ENCODE assay signal across 8 mouse cellular contexts in the genomic region with DNA sequence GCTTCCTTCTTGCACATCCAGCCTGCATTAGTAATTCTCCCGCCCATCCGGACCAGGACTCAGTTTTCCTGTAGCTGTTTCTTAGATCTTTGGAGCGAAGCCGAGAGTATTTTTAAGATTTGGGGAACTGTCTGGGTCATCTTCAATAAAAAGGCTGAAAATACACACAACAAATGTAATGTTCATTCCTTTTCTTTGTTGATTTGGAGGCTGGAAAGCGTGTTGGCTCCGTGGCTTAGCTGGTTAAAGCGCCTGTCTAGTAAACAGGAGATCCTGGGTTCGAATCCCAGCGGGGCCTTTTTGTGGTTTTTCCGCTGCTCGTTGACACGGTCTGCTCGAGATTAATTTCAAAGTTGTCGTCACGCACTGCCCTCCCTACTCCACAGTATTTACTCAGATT. TPM values are rescaled to one million over a fixed set of nuclear protein-coding genes. Genes with fewer than 3 reads are reported as not detected.
DNase-seq lines count a peak whose midpoint lies in the region; ATAC-seq and TF ChIP-seq lines count a peak whose summit lies in the region.

No protein-coding gene starts in this region.

- no peaks in the 10 kb centered on the region for H3K9me3 ChIP-seq in CH12.LX (replicated peaks; ENCODE audit: low read length)
- no peaks in the 10 kb centered on the region for H3K9me3 ChIP-seq in forebrain, embryonic 11.5 days (ENCODE audit: control insufficient read depth, low read length)
- H3K9me3 ChIP-seq in heart, postnatal 0 days (replicated peaks; ENCODE audit: control insufficient read depth, low read length): no peaks in the 10 kb centered on the region
- no peaks in the 10 kb centered on the region for H3K9me3 ChIP-seq in liver, embryonic 15.5 days (replicated peaks)
- H3K9me3 ChIP-seq in neural tube, embryonic 11.5 days (ENCODE audit: control insufficient read depth, low read length): no peaks in the 10 kb centered on the region
- no peaks in the 10 kb centered on the region for H3K9me3 ChIP-seq in stomach, postnatal 0 days (ENCODE audit: control insufficient read depth, low read length)

- under 1% methylated on average over 15 of the region's 15 CpGs for WGBS in forebrain, embryonic 11.5 days
- under 1% methylated on average over 15 of the region's 15 CpGs for WGBS in heart, postnatal 0 days
- WGBS in liver, embryonic 15.5 days (ENCODE audit: insufficient replicate concordance): under 1% methylated on average over 15 of the region's 15 CpGs
- 0% methylated on average over 15 of the region's 15 CpGs for WGBS in neural tube, embryonic 11.5 days
- WGBS in stomach, postnatal 0 days: under 1% methylated on average over 15 of the region's 15 CpGs

- H3K4me3 ChIP-seq in CH12.LX (replicated peaks in 1 of 3; ENCODE audit: low read depth in 2 of 3, low read length in 2 of 3, poor library complexity in 1 of 3): peak overlapping the region; percentile 54 to 65 (median 58)
- peak overlapping the region; percentile 59 for H3K4me3 ChIP-seq in forebrain, embryonic 11.5 days (ENCODE audit: low read depth, low read length)
- peak overlapping the region; percentile 59 for H3K4me3 ChIP-seq in heart, postnatal 0 days (ENCODE audit: low read depth, low read length)
- H3K4me3 ChIP-seq in liver, embryonic 15.5 days (replicated peaks): peak overlapping the region; percentile 65
- H3K4me3 ChIP-seq in neural tube, embryonic 11.5 days (ENCODE audit: low read depth, low read length): peak overlapping the region; percentile 46
- H3K4me3 ChIP-seq in stomach, postnatal 0 days (ENCODE audit: low read depth, low read length): peak overlapping the region; percentile 46

- no peak for TF ChIP-seq POLR2A in CH12.LX (IDR thresholded peaks at IDR 0.05; ENCODE audit: low read depth, low read length)

- TF ChIP-seq RAD21 in CH12.LX (IDR thresholded peaks at IDR 0.05; ENCODE audit: low read depth, low read length): no peak

- peak overlapping the region; percentile 99 for H3K4me2 ChIP-seq in CH12.LX (ENCODE audit: insufficient read depth, low read depth, poor library complexity, severe bottlenecking)
- peak overlapping the region; percentile 58 for H3K4me2 ChIP-seq in forebrain, embryonic 11.5 days (ENCODE audit: low read depth, low read length, severe bottlenecking)
- H3K4me2 ChIP-seq in heart, postnatal 0 days (ENCODE audit: low read depth, low read length): peak overlapping the region; percentile 86
- H3K4me2 ChIP-seq in liver, embryonic 15.5 days: peak overlapping the region; percentile 78
- peak overlapping the region; percentile 69 for H3K4me2 ChIP-seq in neural tube, embryonic 11.5 days (ENCODE audit: low read depth)
- peak overlapping the region; percentile 70 for H3K4me2 ChIP-seq in stomach, postnatal 0 days (replicated peaks; ENCODE audit: low read depth)

- H3K4me1 ChIP-seq in CH12.LX (ENCODE audit: control insufficient read depth in 1 of 2, insufficient read depth in 2 of 2): peaks cover 0 to 21% of the 10 kb centered on the region in 2 experiments; a peak in 2 of 4 replicates
- H3K4me1 ChIP-seq in forebrain, embryonic 11.5 days (replicated peaks; ENCODE audit: control insufficient read depth, insufficient read depth, low read length): no peaks in the 10 kb centered on the region
- no peaks in the 10 kb centered on the region for H3K4me1 ChIP-seq in heart, postnatal 0 days (ENCODE audit: control insufficient read depth, insufficient read depth)
- H3K4me1 ChIP-seq in liver, embryonic 15.5 days (replicated peaks): peaks cover 29% of the 10 kb centered on the region
- no peaks in the 10 kb centered on the region for H3K4me1 ChIP-seq in neural tube, embryonic 11.5 days (ENCODE audit: control insufficient read depth, insufficient read depth, low read length)
- no peaks in the 10 kb centered on the region for H3K4me1 ChIP-seq in stomach, postnatal 0 days (replicated peaks; ENCODE audit: control insufficient read depth, insufficient read depth)

- H3K79me2 ChIP-seq in CH12.LX (replicated peaks; ENCODE audit: control insufficient read depth, extremely low read depth, insufficient read depth, poor library complexity, severe bottlenecking): no peaks in the 10 kb centered on the region

- H3K36me3 ChIP-seq in CH12.LX (replicated peaks in 1 of 2; ENCODE audit: control insufficient read depth in 1 of 2, insufficient read depth in 1 of 2, low read length in 1 of 2): no peaks in the 10 kb centered on the region
- no peaks in the 10 kb centered on the region for H3K36me3 ChIP-seq in forebrain, embryonic 11.5 days (ENCODE audit: control insufficient read depth, insufficient read depth, low read length)
- no peaks in the 10 kb centered on the region for H3K36me3 ChIP-seq in heart, postnatal 0 days (replicated peaks; ENCODE audit: control insufficient read depth, insufficient read depth, low read length)
- no peaks in the 10 kb centered on the region for H3K36me3 ChIP-seq in liver, embryonic 15.5 days (replicated peaks)
- no peaks in the 10 kb centered on the region for H3K36me3 ChIP-seq in neural tube, embryonic 11.5 days (ENCODE audit: control insufficient read depth, insufficient read depth, low read length)
- no peaks in the 10 kb centered on the region for H3K36me3 ChIP-seq in stomach, postnatal 0 days (ENCODE audit: control insufficient read depth, insufficient read depth, low read length)

- DNase-seq in CH12.LX (ENCODE audit: extremely low read depth): peak; percentile 95
- DNase-seq in c-Kit-negative CD71-positive TER-119-positive erythroid progenitor cells, embryonic 14.5 days (ENCODE audit: low read depth, low spot score): peak; percentile 89
- peak; percentile 94 for DNase-seq in forebrain, embryonic 11.5 days (ENCODE audit: low spot score)
- peak; percentile 63 for DNase-seq in heart, postnatal 0 days (ENCODE audit: low spot score)
- peak; percentile 84 to 87 for DNase-seq in kidney, postnatal 4 days
- DNase-seq in neural tube, embryonic 11.5 days (ENCODE audit: low spot score): peak; percentile 86
- peak; percentile 65 for DNase-seq in stomach, postnatal 0 days (ENCODE audit: low spot score)

- no peak overlapping the region for H3K27ac ChIP-seq in CH12.LX (ENCODE audit: insufficient read depth, low read depth)
- peak overlapping the region; percentile 39; the same call in 1 of the 2 replicates for H3K27ac ChIP-seq in forebrain, embryonic 11.5 days (ENCODE audit: low read depth, low read length)
- H3K27ac ChIP-seq in heart, postnatal 0 days (ENCODE audit: low read depth): peak overlapping the region; percentile 34; the same call in 1 of the 2 replicates
- peak overlapping the region; percentile 83 for H3K27ac ChIP-seq in liver, embryonic 15.5 days (replicated peaks)
- no peak overlapping the region for H3K27ac ChIP-seq in neural tube, embryonic 11.5 days (ENCODE audit: low read depth, low read length)
- no peak overlapping the region for H3K27ac ChIP-seq in stomach, postnatal 0 days (replicated peaks)

- dilution Hi-C loops in CH12.LX (cut with MboI; ENCODE audit: extremely low pct_ligation_motif_present, extremely low pct_unique_long_range_greater_than_20kb, low sequenced_read_pairs): no loop called here

- no peak for TF ChIP-seq EP300 in CH12.LX (IDR thresholded peaks at IDR 0.05; ENCODE audit: low read length)
- no peak for TF ChIP-seq EP300 in heart, postnatal 0 days (IDR thresholded peaks at IDR 0.05; ENCODE audit: low read depth)
- TF ChIP-seq EP300 in stomach, postnatal 0 days (optimal IDR thresholded peaks at IDR 0.05): no peak

- in situ Hi-C loops in CH12.LX (cut with MboI; ENCODE audit: low pct_ligation_motif_present, low pct_unique_long_range_greater_than_20kb, low sequenced_read_pairs): no loop called here

- H3K27me3 ChIP-seq in CH12.LX (replicated peaks): peaks cover 12% of the 10 kb centered on the region
- H3K27me3 ChIP-seq in forebrain, embryonic 11.5 days (ENCODE audit: control insufficient read depth, insufficient read depth, low read length): no peaks in the 10 kb centered on the region
- no peaks in the 10 kb centered on the region for H3K27me3 ChIP-seq in heart, postnatal 0 days (ENCODE audit: control insufficient read depth, insufficient read depth, low read length)
- H3K27me3 ChIP-seq in liver, embryonic 15.5 days: no peaks in the 10 kb centered on the region
- H3K27me3 ChIP-seq in neural tube, embryonic 11.5 days (ENCODE audit: control insufficient read depth, insufficient read depth, low read length): no peaks in the 10 kb centered on the region
- H3K27me3 ChIP-seq in stomach, postnatal 0 days (ENCODE audit: control insufficient read depth, insufficient read depth, low read length): no peaks in the 10 kb centered on the region

- peak overlapping the region; percentile 83 for H3K9ac ChIP-seq in CH12.LX (ENCODE audit: insufficient read depth, low read depth)
- peak overlapping the region; percentile 65 for H3K9ac ChIP-seq in forebrain, embryonic 11.5 days (ENCODE audit: low read length)
- H3K9ac ChIP-seq in heart, postnatal 0 days (replicated peaks; ENCODE audit: low read depth, low read length): peak overlapping the region; percentile 54; the same call in 1 of the 2 replicates
- peak overlapping the region; percentile 70 for H3K9ac ChIP-seq in liver, embryonic 15.5 days
- H3K9ac ChIP-seq in neural tube, embryonic 11.5 days (ENCODE audit: low read length): peak overlapping the region; percentile 54
- H3K9ac ChIP-seq in stomach, postnatal 0 days (ENCODE audit: low read length): peak overlapping the region; percentile 9; the same call in 1 of the 2 replicates

- TF ChIP-seq CTCF in CH12.LX (conservative IDR thresholded peaks at IDR 0.05 in 1 of 2, IDR thresholded peaks at IDR 0.05 in 1 of 2; ENCODE audit: low read depth in 2 of 2, low read length in 2 of 2): no peak
- TF ChIP-seq CTCF in heart, postnatal 0 days (IDR thresholded peaks at IDR 0.05; ENCODE audit: low read depth): no peak
- no peak for TF ChIP-seq CTCF in stomach, postnatal 0 days (IDR thresholded peaks at IDR 0.05; ENCODE audit: low read depth)

- ATAC-seq in forebrain, embryonic 11.5 days (replicated peaks; ENCODE audit: low FRiP score): 0 out of 2 replicates have a peak, but pooled peaks have one; percentile 32
- ATAC-seq in heart, postnatal 0 days (ENCODE audit: insufficient read depth, low read depth): no peak
- ATAC-seq in liver, embryonic 15.5 days (ENCODE audit: insufficient read depth): peak; percentile 43
- ATAC-seq in neural tube, embryonic 11.5 days (ENCODE audit: insufficient read depth, low FRiP score, low TSS enrichment): peak; percentile 32; the same call in 1 of the 2 replicates
- ATAC-seq in stomach, postnatal 0 days (ENCODE audit: low FRiP score, low TSS enrichment): no peak

RNA-seq across cellular contexts. Expression of a gene that starts 15.3 kb away (rescaled TPM):
- total RNA-seq in CH12.LX (2012; rRNA removed) (0.38 and 0.51 TPM in 2 replicates), CH12.LX (2014; rRNA removed) (0.20 TPM in 2 replicates)
- polyA plus RNA-seq in CH12.LX (2012; ENCODE audit: insufficient read length, low read depth): 0.08 and 0.21 TPM in 2 replicates
- 0.17 and 0.19 TPM in 2 replicates for polyA plus RNA-seq in forebrain, embryonic 11.5 days (2014; fragmentation: Nextera tagmentation; extraction: Ambion mirVana)
- 0.27 TPM in 1 of 2 replicates, not detected in the other for total RNA-seq in heart, postnatal 0 days (2014; rRNA removed; ENCODE audit: low replicate concordance)
- polyA plus RNA-seq in heart, postnatal 0 days (2015; fragmentation: Nextera tagmentation; extraction: Ambion mirVana): 0.14 and 0.18 TPM in 2 replicates
- 1.6 and 2.1 TPM in 2 replicates for polyA plus RNA-seq in liver, embryonic 15.5 days (2015; fragmentation: Nextera tagmentation; extraction: Ambion mirVana)
- polyA plus RNA-seq in neural tube, embryonic 11.5 days (2014; fragmentation: Nextera tagmentation; extraction: Ambion mirVana): 0.16 TPM in 1 of 2 replicates, not detected in the other
- polyA plus RNA-seq in stomach, postnatal 0 days (2015; fragmentation: Nextera tagmentation; extraction: Ambion mirVana): 0.05 TPM in 1 of 2 replicates, not detected in the other

RNA-seq across cellular contexts. Expression of a gene that starts 26.7 kb away (rescaled TPM):
- total RNA-seq in CH12.LX (2012; rRNA removed) (10.1 and 13.1 TPM in 2 replicates), CH12.LX (2014; rRNA removed) (14.4 and 15.4 TPM in 2 replicates)
- 11.7 and 12.9 TPM in 2 replicates for polyA plus RNA-seq in CH12.LX (2012; ENCODE audit: insufficient read length, low read depth)
- polyA plus RNA-seq in forebrain, embryonic 11.5 days (2014; fragmentation: Nextera tagmentation; extraction: Ambion mirVana): 13.0 and 13.5 TPM in 2 replicates
- 6.7 and 7.4 TPM in 2 replicates for total RNA-seq in heart, postnatal 0 days (2014; rRNA removed; ENCODE audit: low replicate concordance)
- 6.8 and 7.2 TPM in 2 replicates for polyA plus RNA-seq in heart, postnatal 0 days (2015; fragmentation: Nextera tagmentation; extraction: Ambion mirVana)
- polyA plus RNA-seq in liver, embryonic 15.5 days (2015; fragmentation: Nextera tagmentation; extraction: Ambion mirVana): 5.1 and 5.2 TPM in 2 replicates
- polyA plus RNA-seq in neural tube, embryonic 11.5 days (2014; fragmentation: Nextera tagmentation; extraction: Ambion mirVana): 13.3 and 13.7 TPM in 2 replicates
- 7.1 and 7.4 TPM in 2 replicates for polyA plus RNA-seq in stomach, postnatal 0 days (2015; fragmentation: Nextera tagmentation; extraction: Ambion mirVana)

RNA-seq across cellular contexts. Expression of a gene that starts 38.3 kb away (rescaled TPM):
- total RNA-seq in CH12.LX (2012; rRNA removed): 1.1 and 1.3 TPM in 2 replicates
- total RNA-seq in CH12.LX (2014; rRNA removed): 1.2 and 1.3 TPM in 2 replicates
- polyA plus RNA-seq in CH12.LX (2012; ENCODE audit: insufficient read length, low read depth): 2.1 and 2.8 TPM in 2 replicates
- 0.48 and 0.59 TPM in 2 replicates for polyA plus RNA-seq in forebrain, embryonic 11.5 days (2014; fragmentation: Nextera tagmentation; extraction: Ambion mirVana)
- total RNA-seq in heart, postnatal 0 days (2014; rRNA removed; ENCODE audit: low replicate concordance): not detected in 2 replicates
- 0.04 and 0.15 TPM in 2 replicates for polyA plus RNA-seq in heart, postnatal 0 days (2015; fragmentation: Nextera tagmentation; extraction: Ambion mirVana)
- not detected in 2 replicates for polyA plus RNA-seq in liver, embryonic 15.5 days (2015; fragmentation: Nextera tagmentation; extraction: Ambion mirVana)
- 0.65 and 0.81 TPM in 2 replicates for polyA plus RNA-seq in neural tube, embryonic 11.5 days (2014; fragmentation: Nextera tagmentation; extraction: Ambion mirVana)
- 0.04 and 0.07 TPM in 2 replicates for polyA plus RNA-seq in stomach, postnatal 0 days (2015; fragmentation: Nextera tagmentation; extraction: Ambion mirVana)

Comparison
In these comparisons a context has a peak if more than half of its experiments do, and no peak if none do; other contexts are left out.
1. H3K27ac ChIP-seq: peak in forebrain, embryonic 11.5 days (single experiment), heart, postnatal 0 days (single experiment) and liver, embryonic 15.5 days (single experiment); none in CH12.LX (single experiment), neural tube, embryonic 11.5 days (single experiment) and stomach, postnatal 0 days (single experiment).
2. H3K9ac ChIP-seq: peak in every context shown above with its lines; median percentile 83 in CH12.LX; 70 in liver, embryonic 15.5 days; 65 in forebrain, embryonic 11.5 days; 54 in heart, postnatal 0 days; 54 in neural tube, embryonic 11.5 days; 9 in stomach, postnatal 0 days.
3. ATAC-seq: peak in forebrain, embryonic 11.5 days (single experiment), liver, embryonic 15.5 days (single experiment) and neural tube, embryonic 11.5 days (single experiment); none in heart, postnatal 0 days (single experiment) and stomach, postnatal 0 days (single experiment).
4. Peak in every context shown above with its lines, with median percentiles within 50 percentile points of each other: DNase-seq, H3K4me2 ChIP-seq and H3K4me3 ChIP-seq.